Mouse (Mus musculus) ES-E14 (cell line): Measurements from ENCODE around the gene Gja3.
"Not testable (repeated sequence)": the region's sequence is repeated elsewhere in the genome, so short reads cannot be mapped to it uniquely, and the experiment has no call there.

ENCODE experiments used
- CHD2 ChIP-seq: IDR thresholded peaks from 2 replicates; pipeline ENCODE4 v1.6.1; 2014; ENCODE audit warnings: mild to moderate bottlenecking, low read depth, low read length, inconsistent platforms
- HCFC1 ChIP-seq: IDR thresholded peaks from 2 replicates; pipeline ENCODE4 v1.6.1; 2012; ENCODE audit warnings: low read length, inconsistent platforms, borderline replicate concordance; ENCODE audit not compliant: insufficient read depth
- MAFK ChIP-seq: IDR thresholded peaks from 2 replicates; pipeline ENCODE4 v1.6.1; 2014; ENCODE audit warnings: mild to moderate bottlenecking, low read depth, low read length, inconsistent platforms; ENCODE audit not compliant: insufficient read depth
- ZC3H11A ChIP-seq: IDR thresholded peaks from 2 replicates; pipeline ENCODE4 v1.6.1; 2012; ENCODE audit warnings: low read depth, mild to moderate bottlenecking, inconsistent platforms, low read length, borderline replicate concordance
- ZNF384 ChIP-seq: IDR thresholded peaks from 2 replicates; pipeline ENCODE4 v1.6.1; 2012; ENCODE audit warnings: low read depth, low read length, inconsistent platforms

DNA sequence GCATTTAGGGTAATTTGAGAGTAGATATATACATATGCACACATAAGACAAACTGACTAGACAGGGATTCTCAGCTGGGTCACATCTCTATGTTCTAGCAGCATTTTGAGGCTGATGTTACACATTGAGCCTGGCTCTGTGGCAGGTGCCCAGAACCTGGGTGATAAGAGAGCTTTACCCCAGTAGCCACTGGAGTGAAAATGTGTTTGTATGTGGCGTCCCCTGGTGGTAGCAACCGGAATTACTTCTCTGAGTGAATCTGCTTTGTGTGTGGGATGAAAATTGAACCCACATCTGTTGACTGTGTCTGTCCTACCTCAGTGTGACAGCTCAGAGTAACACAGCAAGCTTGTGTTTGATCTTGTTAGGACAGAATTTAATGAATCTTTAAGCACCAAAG lies 12.0 kb upstream of the Gja3 start:
- peak; percentile 82 for TF ChIP-seq ZC3H11A
- TF ChIP-seq ZNF384, HCFC1, MAFK, CHD2: not testable (repeated sequence)
